Mouse (Mus musculus): ENCODE results near the gene Atp8a1.

GRCm38 (mm10) chr5:67778026-67778425 is 69.2 kb downstream of the Atp8a1 start:
- TF ChIP-seq CTCF (IDR thresholded peaks at IDR 0.05; ENCODE audit: low read depth, low read length) (no peak), POLR2A (IDR thresholded peaks at IDR 0.05; ENCODE audit: extremely low read depth, insufficient read depth, low read length) (no peak)
